Mouse (Mus musculus): Measurements from ENCODE around the gene Shc3. TPM values are rescaled to one million over a fixed set of nuclear protein-coding genes. Genes with fewer than 3 reads are reported as not detected.

The Shc3 gene
- polyA plus RNA-seq (2012; rRNA removed) (0.11 and 0.12 TPM in 2 replicates), polyA plus RNA-seq (2014; fragmentation: Nextera tagmentation; extraction: Ambion mirVana) (not detected in 2 replicates)

- H3K9me3 ChIP-seq (ENCODE audit: control insufficient read depth, low read length), result no peaks in the 10 kb centered on the region
- no peak within 1 kb of the TSS for H3K4me3 ChIP-seq (ENCODE audit: insufficient read depth in 1 of 2, low read depth in 2 of 2, low read length in 2 of 2)
- H3K4me1 ChIP-seq (replicated peaks; ENCODE audit: control insufficient read depth in 2 of 2, insufficient read depth in 2 of 2, low read length in 1 of 2), result no peaks in the 10 kb centered on the region
- H3K4me2 ChIP-seq (ENCODE audit: low read depth), result peak within 1 kb of the TSS; percentile 9; the same call in 1 of the 2 replicates
- TF ChIP-seq CTCF (IDR thresholded peaks at IDR 0.05; ENCODE audit: low read depth), result no peak
- no peak for TF ChIP-seq EP300 (IDR thresholded peaks at IDR 0.05; ENCODE audit: low read depth)
- peaks cover 63% of the 10 kb centered on the region for H3K27me3 ChIP-seq (ENCODE audit: control insufficient read depth, insufficient read depth, low read length)
- ATAC-seq (ENCODE audit: insufficient read depth) (no peak), DNase-seq (ENCODE audit: low read depth in 3 of 3, low spot score in 3 of 3) (no peak)
- no peak within 1 kb of the TSS for H3K9ac ChIP-seq (replicated peaks)
- WGBS (ENCODE audit: insufficient replicate concordance), result 1% methylated on average over 36 of the region's 36 CpGs
- no peaks in the 10 kb centered on the region for H3K36me3 ChIP-seq (replicated peaks; ENCODE audit: control insufficient read depth, insufficient read depth, low read depth)
- H3K27ac ChIP-seq, result no peak within 1 kb of the TSS
These were observed at the start of gene Shc3 for GRCm38 (mm10) chr13:51568911-51569684. Gene Shc3, minus strand, starts transcription at chr13:51569419.

GRCm38 (mm10) chr13:51618602-51619001 is 49.4 kb upstream of the Shc3 start:
- WGBS (ENCODE audit: insufficient replicate concordance), result 26% methylated on average over 7 of the region's 9 CpGs
- ATAC-seq (ENCODE audit: insufficient read depth), result no peak
- Histone ChIP-seq H3K9ac (replicated peaks) (no peak overlapping the region), H3K4me1 (replicated peaks; ENCODE audit: control insufficient read depth in 2 of 2, insufficient read depth in 2 of 2, low read length in 1 of 2) (peaks cover 0 to 5% of the 10 kb centered on the region in 2 experiments; a peak in 1 of 4 replicates), H3K27me3 (ENCODE audit: control insufficient read depth, insufficient read depth, low read length) (no peaks in the 10 kb centered on the region), H3K4me2 (ENCODE audit: low read depth) (no peak overlapping the region), H3K4me3 (ENCODE audit: insufficient read depth in 1 of 2, low read depth in 2 of 2, low read length in 2 of 2) (no peak overlapping the region), H3K27ac (no peak overlapping the region), H3K36me3 (replicated peaks; ENCODE audit: control insufficient read depth, insufficient read depth, low read depth) (no peaks in the 10 kb centered on the region), H3K9me3 (ENCODE audit: control insufficient read depth, low read length) (no peaks in the 10 kb centered on the region)
- DNase-seq (ENCODE audit: low read depth in 3 of 3, low spot score in 3 of 3), result no peak
- TF ChIP-seq CTCF (IDR thresholded peaks at IDR 0.05; ENCODE audit: low read depth) (no peak), EP300 (IDR thresholded peaks at IDR 0.05; ENCODE audit: low read depth) (no peak)

- ATAC-seq (ENCODE audit: insufficient read depth) (no peak), DNase-seq (ENCODE audit: low read depth in 3 of 3, low spot score in 3 of 3) (peak in 2 of 3 experiments; percentile 9 to 30)
- Histone ChIP-seq H3K9ac (replicated peaks) (no peak overlapping the region), H3K4me3 (ENCODE audit: insufficient read depth in 1 of 2, low read depth in 2 of 2, low read length in 2 of 2) (no peak overlapping the region), H3K4me1 (replicated peaks; ENCODE audit: control insufficient read depth in 2 of 2, insufficient read depth in 2 of 2, low read length in 1 of 2) (peaks cover 0 to 5% of the 10 kb centered on the region in 2 experiments; a peak in 1 of 4 replicates), H3K36me3 (replicated peaks; ENCODE audit: control insufficient read depth, insufficient read depth, low read depth) (no peaks in the 10 kb centered on the region), H3K27me3 (ENCODE audit: control insufficient read depth, insufficient read depth, low read length) (no peaks in the 10 kb centered on the region), H3K27ac (no peak overlapping the region), H3K9me3 (ENCODE audit: control insufficient read depth, low read length) (no peaks in the 10 kb centered on the region), H3K4me2 (ENCODE audit: low read depth) (no peak overlapping the region)
- 20% methylated on average over 6 of the region's 6 CpGs for WGBS (ENCODE audit: insufficient replicate concordance)
- TF ChIP-seq CTCF (IDR thresholded peaks at IDR 0.05; ENCODE audit: low read depth) (peak; percentile 84), EP300 (IDR thresholded peaks at IDR 0.05; ENCODE audit: low read depth) (no peak)
These were observed 48.6 kb upstream of the Shc3 start for GRCm38 (mm10) chr13:51617861-51618260.

- Histone ChIP-seq H3K4me1 (replicated peaks; ENCODE audit: control insufficient read depth in 2 of 2, insufficient read depth in 2 of 2, low read length in 1 of 2) (peaks cover 0 to 5% of the 10 kb centered on the region in 2 experiments; a peak in 1 of 4 replicates), H3K36me3 (replicated peaks; ENCODE audit: control insufficient read depth, insufficient read depth, low read depth) (no peaks in the 10 kb centered on the region), H3K27ac (no peak overlapping the region), H3K27me3 (ENCODE audit: control insufficient read depth, insufficient read depth, low read length) (no peaks in the 10 kb centered on the region), H3K9ac (replicated peaks) (no peak overlapping the region), H3K4me3 (ENCODE audit: insufficient read depth in 1 of 2, low read depth in 2 of 2, low read length in 2 of 2) (no peak overlapping the region), H3K4me2 (ENCODE audit: low read depth) (no peak overlapping the region), H3K9me3 (ENCODE audit: control insufficient read depth, low read length) (no peaks in the 10 kb centered on the region)
- no peak for ATAC-seq (ENCODE audit: insufficient read depth)
- WGBS (ENCODE audit: insufficient replicate concordance), result 35% methylated on average over 1 of the region's 1 CpGs
- no peak for DNase-seq (ENCODE audit: low read depth in 3 of 3, low spot score in 3 of 3)
- TF ChIP-seq EP300 (IDR thresholded peaks at IDR 0.05; ENCODE audit: low read depth) (no peak), CTCF (IDR thresholded peaks at IDR 0.05; ENCODE audit: low read depth) (no peak)
These were observed 48.1 kb upstream of the Shc3 start for GRCm38 (mm10) chr13:51617306-51617705.

- Histone ChIP-seq H3K27me3 (ENCODE audit: control insufficient read depth, insufficient read depth, low read length) (no peaks in the 10 kb centered on the region), H3K4me1 (replicated peaks; ENCODE audit: control insufficient read depth in 2 of 2, insufficient read depth in 2 of 2, low read length in 1 of 2) (peaks cover 0 to 5% of the 10 kb centered on the region in 2 experiments; a peak in 1 of 4 replicates), H3K9me3 (ENCODE audit: control insufficient read depth, low read length) (no peaks in the 10 kb centered on the region), H3K36me3 (replicated peaks; ENCODE audit: control insufficient read depth, insufficient read depth, low read depth) (no peaks in the 10 kb centered on the region), H3K4me2 (ENCODE audit: low read depth) (no peak overlapping the region), H3K9ac (replicated peaks) (no peak overlapping the region), H3K27ac (no peak overlapping the region), H3K4me3 (ENCODE audit: insufficient read depth in 1 of 2, low read depth in 2 of 2, low read length in 2 of 2) (no peak overlapping the region)
- 14% methylated on average over 12 of the region's 12 CpGs for WGBS (ENCODE audit: insufficient replicate concordance)
- ATAC-seq (ENCODE audit: insufficient read depth), result no peak
- no peak for DNase-seq (ENCODE audit: low read depth in 3 of 3, low spot score in 3 of 3)
- TF ChIP-seq CTCF (IDR thresholded peaks at IDR 0.05; ENCODE audit: low read depth), result no peak
- no peak for TF ChIP-seq EP300 (IDR thresholded peaks at IDR 0.05; ENCODE audit: low read depth)
These were observed 47.3 kb upstream of the Shc3 start for GRCm38 (mm10) chr13:51616417-51617044.
